Mouse (Mus musculus): ENCODE data around the gene Phactr2.

The Phactr2 gene

GRCm38 (mm10) chr10:13359846-13360245 is 114.4 kb downstream of the Phactr2 start:
- in situ Hi-C loops (cut with MboI; ENCODE audit: low pct_unique_long_range_greater_than_20kb in 1 of 2, low sequenced_read_pairs in 2 of 2, unreplicated experiment in 1 of 2) = no loop called here

GRCm38 (mm10) chr10:13358679-13359078 is 115.5 kb downstream of the Phactr2 start:
- in situ Hi-C loops (cut with MboI; ENCODE audit: low pct_unique_long_range_greater_than_20kb in 1 of 2, low sequenced_read_pairs in 2 of 2, unreplicated experiment in 1 of 2) = no loop called here

- in situ Hi-C loops (cut with MboI; ENCODE audit: low pct_unique_long_range_greater_than_20kb in 1 of 2, low sequenced_read_pairs in 2 of 2, unreplicated experiment in 1 of 2) = no loop called here
Measured at GRCm38 (mm10) chr10:13346609-13347290, 127.5 kb downstream of the Phactr2 start.

GRCm38 (mm10) chr10:13340583-13340982 is 133.6 kb downstream of the Phactr2 start:
- in situ Hi-C loops (cut with MboI; ENCODE audit: low pct_unique_long_range_greater_than_20kb in 1 of 2, low sequenced_read_pairs in 2 of 2, unreplicated experiment in 1 of 2) = no loop called here

GRCm38 (mm10) chr10:13336964-13337363 is 137.2 kb downstream of the Phactr2 start:
- in situ Hi-C loops (cut with MboI; ENCODE audit: low pct_unique_long_range_greater_than_20kb in 1 of 2, low sequenced_read_pairs in 2 of 2, unreplicated experiment in 1 of 2) = no loop called here

GRCm38 (mm10) chr10:13335814-13336213 is 138.4 kb downstream of the Phactr2 start:
- in situ Hi-C loops (cut with MboI; ENCODE audit: low pct_unique_long_range_greater_than_20kb in 1 of 2, low sequenced_read_pairs in 2 of 2, unreplicated experiment in 1 of 2) = no loop called here

GRCm38 (mm10) chr10:13335347-13335746 is 138.9 kb downstream of the Phactr2 start:
- in situ Hi-C loops (cut with MboI; ENCODE audit: low pct_unique_long_range_greater_than_20kb in 1 of 2, low sequenced_read_pairs in 2 of 2, unreplicated experiment in 1 of 2) = no loop called here

GRCm38 (mm10) chr10:13333781-13334180 is 140.4 kb downstream of the Phactr2 start:
- in situ Hi-C loops (cut with MboI; ENCODE audit: low pct_unique_long_range_greater_than_20kb in 1 of 2, low sequenced_read_pairs in 2 of 2, unreplicated experiment in 1 of 2) = no loop called here

GRCm38 (mm10) chr10:13332985-13333384 is 141.2 kb downstream of the Phactr2 start:
- in situ Hi-C loops (cut with MboI; ENCODE audit: low pct_unique_long_range_greater_than_20kb in 1 of 2, low sequenced_read_pairs in 2 of 2, unreplicated experiment in 1 of 2) = no loop called here

GRCm38 (mm10) chr10:13331405-13332032 is 142.7 kb downstream of the Phactr2 start:
- in situ Hi-C loops (cut with MboI; ENCODE audit: low pct_unique_long_range_greater_than_20kb in 1 of 2, low sequenced_read_pairs in 2 of 2, unreplicated experiment in 1 of 2) = no loop called here

- in situ Hi-C loops (cut with MboI; ENCODE audit: low pct_unique_long_range_greater_than_20kb in 1 of 2, low sequenced_read_pairs in 2 of 2, unreplicated experiment in 1 of 2) = no loop called here
Measured at GRCm38 (mm10) chr10:13328602-13329001, 145.6 kb downstream of the Phactr2 start.

- in situ Hi-C loops (cut with MboI; ENCODE audit: low pct_unique_long_range_greater_than_20kb in 1 of 2, low sequenced_read_pairs in 2 of 2, unreplicated experiment in 1 of 2) = no loop called here
Measured at GRCm38 (mm10) chr10:13326149-13326873, 147.9 kb downstream of the Phactr2 start.

GRCm38 (mm10) chr10:13323806-13324411 is 150.3 kb downstream of the Phactr2 start:
- in situ Hi-C loops (cut with MboI; ENCODE audit: low pct_unique_long_range_greater_than_20kb in 1 of 2, low sequenced_read_pairs in 2 of 2, unreplicated experiment in 1 of 2) = no loop called here

- in situ Hi-C loops (cut with MboI; ENCODE audit: low pct_unique_long_range_greater_than_20kb in 1 of 2, low sequenced_read_pairs in 2 of 2, unreplicated experiment in 1 of 2) = no loop called here
Measured at GRCm38 (mm10) chr10:13323139-13323805, 150.9 kb downstream of the Phactr2 start.

GRCm38 (mm10) chr10:13314999-13315398 is 159.2 kb downstream of the Phactr2 start:
- in situ Hi-C loops (cut with MboI; ENCODE audit: low pct_unique_long_range_greater_than_20kb in 1 of 2, low sequenced_read_pairs in 2 of 2, unreplicated experiment in 1 of 2) = no loop called here

- in situ Hi-C loops (cut with MboI; ENCODE audit: low pct_unique_long_range_greater_than_20kb in 1 of 2, low sequenced_read_pairs in 2 of 2, unreplicated experiment in 1 of 2) = no loop called here
Measured at GRCm38 (mm10) chr10:13312576-13312975, 161.6 kb downstream of the Phactr2 start.

GRCm38 (mm10) chr10:13311612-13312011 is 162.6 kb downstream of the Phactr2 start:
- in situ Hi-C loops (cut with MboI; ENCODE audit: low pct_unique_long_range_greater_than_20kb in 1 of 2, low sequenced_read_pairs in 2 of 2, unreplicated experiment in 1 of 2) = no loop called here

GRCm38 (mm10) chr10:13310075-13310474 is 164.1 kb downstream of the Phactr2 start:
- in situ Hi-C loops (cut with MboI; ENCODE audit: low pct_unique_long_range_greater_than_20kb in 1 of 2, low sequenced_read_pairs in 2 of 2, unreplicated experiment in 1 of 2) = no loop called here
